Mouse (Mus musculus): ENCODE measurements at regions not wholly inside any gene's neighbourhood (a gene's known extent, or its start where the extent isn't known, plus 50 kb on each side); places are given as distances from the start of the nearest gene placed in this dataset.

DNA sequence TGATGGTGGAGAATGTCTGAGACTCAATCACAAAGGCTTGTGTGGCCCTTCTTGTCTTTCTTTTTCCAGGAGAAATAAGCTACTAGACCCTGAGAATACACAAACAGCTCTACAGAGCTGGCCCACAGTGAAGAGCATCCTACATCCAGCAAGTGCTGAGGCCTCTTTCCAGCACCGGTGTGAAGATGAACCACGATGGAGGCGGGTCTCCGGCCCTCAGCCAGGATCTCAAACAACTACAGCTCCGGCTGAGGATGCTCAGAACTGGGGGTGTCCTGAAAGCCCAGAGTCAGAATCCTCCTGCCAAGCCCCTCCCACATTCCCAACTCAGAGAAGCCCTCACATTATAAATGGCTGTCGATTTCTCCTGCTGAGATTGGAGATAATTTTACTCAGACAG is 407.9 kb downstream of the Lrig3 start:
- TF ChIP-seq CTCF (IDR thresholded peaks at IDR 0.05; ENCODE audit: borderline replicate concordance, insufficient read depth, low read depth, low read length) (no peak), POLR2A (IDR thresholded peaks at IDR 0.05; ENCODE audit: borderline replicate concordance, insufficient read depth, low read length) (no peak)

Data from cerebellum, adult 2 months (tissue).